ENCODE assay signal across 8 mouse cellular contexts in genomic region chr8:109706874-109707237, GRCm38 (mm10). TPM values are rescaled to one million over a fixed set of nuclear protein-coding genes. Genes with fewer than 3 reads are reported as not detected.
DNase-seq lines count a peak whose midpoint lies in the region; ATAC-seq and TF ChIP-seq lines count a peak whose summit lies in the region.

No protein-coding gene starts in this region.

- peak; percentile 92 for TF ChIP-seq CTCF in G1E (IDR thresholded peaks at IDR 0.05; ENCODE audit: low read depth, low read length)

- H3K9me3 ChIP-seq in G1E (replicated peaks): no peaks in the 10 kb centered on the region
- H3K9me3 ChIP-seq in forebrain, embryonic 14.5 days (replicated peaks; ENCODE audit: control insufficient read depth, low read length): no peaks in the 10 kb centered on the region
- no peaks in the 10 kb centered on the region for H3K9me3 ChIP-seq in lung, embryonic 15.5 days

- ATAC-seq in G1E (ENCODE audit: extremely low read depth, insufficient number of reproducible peaks, low FRiP score, poor library complexity, severe bottlenecking): peak; percentile 67
- ATAC-seq in forebrain, embryonic 14.5 days: peak; percentile 51; the same call in 1 of the 2 replicates
- ATAC-seq in hematopoietic stem cell, adult 5-6 weeks (replicated peaks in 1 of 2; ENCODE audit: insufficient read depth in 1 of 2, low FRiP score in 2 of 2, low TSS enrichment in 1 of 2, low read depth in 1 of 2, poor library complexity in 2 of 2, severe bottlenecking in 2 of 2): peak; percentile 73 to 75
- ATAC-seq in lung, embryonic 15.5 days (ENCODE audit: borderline replicate concordance, extremely low read depth, low FRiP score, low TSS enrichment): 0 out of 2 replicates have a peak, but pooled peaks have one; percentile 30

- peaks cover 21% of the 10 kb centered on the region for H3K4me1 ChIP-seq in G1E (ENCODE audit: insufficient read depth, low read depth, low read length)
- peaks cover 19% of the 10 kb centered on the region for H3K4me1 ChIP-seq in forebrain, embryonic 14.5 days (ENCODE audit: control insufficient read depth, insufficient read depth, low read length)
- peaks cover 19% of the 10 kb centered on the region for H3K4me1 ChIP-seq in lung, embryonic 15.5 days

- DNase-seq in G1E (ENCODE audit: low spot score): peak; percentile 60
- peak; percentile 68 for DNase-seq in cerebellum, adult 11 months
- peak; percentile 77 for DNase-seq in forebrain, embryonic 14.5 days (ENCODE audit: low spot score)
- peak; percentile 37 to 65 for DNase-seq in layer of hippocampus, adult 8-10 months (ENCODE audit: low spot score in 2 of 2)
- DNase-seq in ovary, adult 18-20 months (ENCODE audit: low spot score): peak; percentile 32
- DNase-seq in thymus, adult 18-20 months: peak; percentile 48 to 65

- H3K36me3 ChIP-seq in G1E (replicated peaks): peaks cover 36% of the 10 kb centered on the region
- H3K36me3 ChIP-seq in forebrain, embryonic 14.5 days (ENCODE audit: control insufficient read depth, insufficient read depth, low read length): peaks cover 45% of the 10 kb centered on the region
- peaks cover 42% of the 10 kb centered on the region for H3K36me3 ChIP-seq in lung, embryonic 15.5 days

- peak overlapping the region; percentile 64 for H3K4me2 ChIP-seq in forebrain, embryonic 14.5 days (ENCODE audit: low read length)
- H3K4me2 ChIP-seq in lung, embryonic 15.5 days: peak overlapping the region; percentile 89

- no peak overlapping the region; the same call in 1 of the 2 replicates for H3K4me3 ChIP-seq in G1E (ENCODE audit: low read depth, low read length)
- peak overlapping the region; percentile 97 for H3K4me3 ChIP-seq in forebrain, embryonic 14.5 days (ENCODE audit: low read depth, low read length)
- H3K4me3 ChIP-seq in lung, embryonic 15.5 days: peak overlapping the region; percentile 75

- H3K27me3 ChIP-seq in G1E (ENCODE audit: insufficient read depth, low read length): peaks cover 14% of the 10 kb centered on the region
- 0 out of 2 replicates have a peak, but pooled peaks cover 7% of the 10 kb centered on the region for H3K27me3 ChIP-seq in forebrain, embryonic 14.5 days (replicated peaks; ENCODE audit: control insufficient read depth, insufficient read depth, low read length)
- peaks cover 11% of the 10 kb centered on the region; the same call in 1 of the 2 replicates for H3K27me3 ChIP-seq in lung, embryonic 15.5 days

- H3K27ac ChIP-seq in forebrain, embryonic 14.5 days (ENCODE audit: low read depth, low read length): no peak overlapping the region
- H3K27ac ChIP-seq in lung, embryonic 15.5 days: no peak overlapping the region

- 20% methylated on average over 2 of the region's 2 CpGs for WGBS in forebrain, embryonic 14.5 days
- 26% methylated on average over 2 of the region's 2 CpGs for WGBS in lung, embryonic 15.5 days

- peak overlapping the region; percentile 99 for H3K9ac ChIP-seq in forebrain, embryonic 14.5 days (ENCODE audit: low read length)
- 0 out of 2 replicates have a peak overlapping the region, but pooled peaks have one; percentile 92 for H3K9ac ChIP-seq in lung, embryonic 15.5 days

RNA-seq across cellular contexts. Expression of gene Zfp821, which starts 1.5 kb away (rescaled TPM):
- total RNA-seq in G1E (2014; fragmentation: Nextera tagmentation) (4.7 and 7.9 TPM in 2 replicates), G1E (2017) (10.4 and 12.0 TPM in 2 replicates)
- polyA plus RNA-seq in G1E (2012): 4.7 and 5.1 TPM in 2 replicates
- polyA plus RNA-seq in forebrain, embryonic 14.5 days (2014; fragmentation: Nextera tagmentation; extraction: Ambion mirVana): 73.9 and 76.2 TPM in 2 replicates
- 7.6 and 8.9 TPM in 2 replicates for total RNA-seq in hematopoietic stem cell, adult 5-6 weeks (2017)
- total RNA-seq in layer of hippocampus, adult 8-10 months (2022): 10 to 100 TPM; 38.5 to 44.4 (median 41.6) TPM
- polyA plus RNA-seq in lung, embryonic 15.5 days (2015; fragmentation: Nextera tagmentation; extraction: Ambion mirVana): 24.8 and 26.0 TPM in 2 replicates

RNA-seq across cellular contexts. Expression of gene Ist1, which starts 13.8 kb away (rescaled TPM):
- total RNA-seq in G1E (2014; fragmentation: Nextera tagmentation) (55.1 and 69.7 TPM in 2 replicates), G1E (2017) (88.4 and 92.4 TPM in 2 replicates)
- polyA plus RNA-seq in G1E (2012): 23.4 and 25.8 TPM in 2 replicates
- polyA plus RNA-seq in forebrain, embryonic 14.5 days (2014; fragmentation: Nextera tagmentation; extraction: Ambion mirVana): 172 and 187 TPM in 2 replicates
- 87.7 and 109 TPM in 2 replicates for total RNA-seq in hematopoietic stem cell, adult 5-6 weeks (2017)
- 10 to 100 TPM; 81.9 to 94.4 (median 90.2) TPM for total RNA-seq in layer of hippocampus, adult 8-10 months (2022)
- polyA plus RNA-seq in lung, embryonic 15.5 days (2015; fragmentation: Nextera tagmentation; extraction: Ambion mirVana): 136 and 140 TPM in 2 replicates

RNA-seq across cellular contexts. Expression of gene Atxn1l, which starts 30.7 kb away (rescaled TPM):
- total RNA-seq in G1E (2014; fragmentation: Nextera tagmentation) (27.6 and 29.5 TPM in 2 replicates), G1E (2017) (18.4 and 20.7 TPM in 2 replicates)
- polyA plus RNA-seq in G1E (2012): 33.4 and 36.8 TPM in 2 replicates
- 3.4 and 3.8 TPM in 2 replicates for polyA plus RNA-seq in forebrain, embryonic 14.5 days (2014; fragmentation: Nextera tagmentation; extraction: Ambion mirVana)
- total RNA-seq in hematopoietic stem cell, adult 5-6 weeks (2017): 13.3 and 14.1 TPM in 2 replicates
- total RNA-seq in layer of hippocampus, adult 8-10 months (2022): 10 to 100 TPM; 36.2 to 41.0 (median 39.6) TPM
- 7.0 and 7.9 TPM in 2 replicates for polyA plus RNA-seq in lung, embryonic 15.5 days (2015; fragmentation: Nextera tagmentation; extraction: Ambion mirVana)
